Mouse (Mus musculus) kidney, adult 11 months (tissue): ENCODE measurements around the gene Cyp26c1.

Experiments used
- DNase-seq: peaks from one replicate; pipeline ENCODE4 v3.0.0; 2022

Gene Cyp26c1

DNA sequence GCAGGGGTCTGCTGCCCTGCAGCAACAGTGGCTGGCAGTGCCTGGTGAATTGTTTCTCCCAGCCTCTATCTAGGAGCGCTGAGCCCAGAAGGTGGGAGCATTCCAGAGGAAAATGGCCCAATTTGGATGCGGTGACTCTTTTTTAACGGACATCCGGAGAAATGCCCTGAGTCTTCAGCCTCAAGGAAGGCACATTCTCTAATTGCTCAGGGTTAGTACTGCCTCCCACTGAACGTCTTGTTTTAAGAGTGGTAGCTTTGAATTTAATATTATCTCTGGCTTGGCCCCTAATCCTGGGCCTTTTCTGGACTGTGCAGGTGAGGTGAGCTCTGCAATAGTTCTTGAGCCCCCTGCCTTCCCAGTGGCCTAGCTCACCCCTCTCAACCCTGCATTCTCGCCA is at the start of gene Cyp26c1:
TSS of gene Cyp26c1 (plus strand) at position 301 of the 400 bp plus-strand sequence.
- no peak for DNase-seq

DNA sequence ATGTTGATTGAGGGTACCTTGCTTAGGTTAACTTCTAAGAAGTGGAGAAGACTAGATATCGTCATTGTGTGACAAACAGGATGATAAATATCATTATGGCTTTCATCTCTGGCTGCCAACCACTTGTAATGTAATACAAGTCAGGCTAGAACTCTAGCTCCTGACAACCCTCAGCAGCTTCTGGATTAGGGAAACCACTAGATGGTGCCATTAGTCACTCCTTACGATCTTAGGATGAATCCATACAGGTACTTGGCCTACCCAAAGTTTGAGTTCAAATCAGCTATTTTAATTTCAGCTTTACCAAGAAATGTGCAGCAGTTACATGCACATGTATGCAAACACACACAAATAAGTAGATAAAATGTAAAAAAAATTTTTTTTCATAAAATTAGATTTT is 37.4 kb upstream of the Cyp26c1 start:
- DNase-seq = no peak

DNA sequence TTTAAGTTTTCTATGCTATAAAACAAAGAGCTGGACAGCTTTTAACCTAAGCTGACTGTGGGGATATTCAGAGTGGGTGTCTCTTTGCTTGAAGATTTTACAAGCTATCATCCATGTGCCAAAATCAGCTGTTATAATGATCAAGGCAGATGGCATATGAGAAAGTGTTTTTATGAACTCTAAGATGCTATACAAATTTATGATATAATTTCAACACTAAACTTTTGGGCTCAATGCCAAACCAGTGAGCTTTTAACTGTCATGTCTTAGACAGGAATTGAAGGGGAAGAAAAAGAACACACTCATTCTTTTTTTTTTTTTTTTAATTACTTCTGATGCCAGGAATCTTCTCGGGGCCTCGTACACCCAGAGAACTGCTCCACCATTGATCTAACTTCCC is 34.9 kb upstream of the Cyp26c1 start:
- DNase-seq = no peak

DNA sequence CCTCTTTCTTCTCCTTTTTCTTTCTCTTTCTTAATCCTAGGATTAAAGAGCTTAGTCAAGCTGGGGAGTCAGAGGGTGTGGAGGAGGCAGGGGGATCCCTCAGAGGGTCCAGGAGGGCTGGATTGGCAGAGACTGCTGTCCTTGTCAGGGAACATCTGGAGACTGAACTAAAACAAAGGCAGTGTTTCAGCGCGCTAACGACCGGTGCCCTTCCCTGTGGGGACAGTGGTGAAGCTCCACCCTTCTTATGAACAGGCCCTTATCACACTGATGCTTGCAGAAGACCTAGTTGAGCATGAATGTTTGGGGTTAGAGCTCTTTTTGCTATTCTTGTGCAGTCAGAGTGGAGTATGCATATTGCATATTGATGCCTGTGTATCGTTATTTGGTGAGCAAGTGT is 31.4 kb upstream of the Cyp26c1 start:
- no peak for DNase-seq

DNA sequence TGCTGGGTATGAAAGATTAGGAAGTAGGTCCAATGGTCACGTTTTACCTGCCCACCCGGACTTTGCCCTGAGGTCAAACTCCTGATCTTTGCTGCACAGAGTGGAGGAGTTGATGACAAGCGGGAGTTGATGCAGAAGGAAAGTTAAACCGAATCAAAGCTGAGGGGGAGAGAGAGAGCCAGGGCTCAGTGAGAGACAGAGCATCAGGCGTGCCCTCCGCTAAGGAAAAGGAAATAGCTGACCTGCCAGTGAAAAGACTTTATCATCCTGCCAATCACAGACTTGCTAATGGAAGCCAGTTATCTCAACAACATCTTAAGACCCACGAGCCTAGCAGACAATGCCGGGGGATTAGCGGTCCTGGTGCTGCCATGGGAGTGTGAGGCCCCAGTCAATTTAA is 28.9 kb upstream of the Cyp26c1 start:
- peak; percentile 68 for DNase-seq

DNA sequence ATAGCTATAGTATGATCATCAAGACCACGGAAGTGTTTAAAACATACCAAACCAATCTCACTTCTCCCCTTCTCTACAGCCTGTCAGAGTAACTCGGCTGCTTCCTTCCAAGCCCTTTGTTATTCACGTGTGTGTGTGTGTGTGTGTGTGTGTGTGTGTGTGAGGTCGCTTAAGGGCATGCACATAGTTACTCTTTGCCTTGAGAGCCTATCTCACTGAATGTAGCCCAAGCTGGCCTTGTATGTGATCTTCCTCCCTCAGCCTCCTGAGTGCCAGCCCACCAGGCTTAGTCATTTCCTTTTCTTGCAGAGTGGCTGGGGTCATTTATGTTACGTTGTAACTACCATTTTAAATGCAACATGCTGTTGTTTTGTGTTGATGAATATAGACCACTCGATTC is 20.1 kb upstream of the Cyp26c1 start:
- DNase-seq = no peak

DNA sequence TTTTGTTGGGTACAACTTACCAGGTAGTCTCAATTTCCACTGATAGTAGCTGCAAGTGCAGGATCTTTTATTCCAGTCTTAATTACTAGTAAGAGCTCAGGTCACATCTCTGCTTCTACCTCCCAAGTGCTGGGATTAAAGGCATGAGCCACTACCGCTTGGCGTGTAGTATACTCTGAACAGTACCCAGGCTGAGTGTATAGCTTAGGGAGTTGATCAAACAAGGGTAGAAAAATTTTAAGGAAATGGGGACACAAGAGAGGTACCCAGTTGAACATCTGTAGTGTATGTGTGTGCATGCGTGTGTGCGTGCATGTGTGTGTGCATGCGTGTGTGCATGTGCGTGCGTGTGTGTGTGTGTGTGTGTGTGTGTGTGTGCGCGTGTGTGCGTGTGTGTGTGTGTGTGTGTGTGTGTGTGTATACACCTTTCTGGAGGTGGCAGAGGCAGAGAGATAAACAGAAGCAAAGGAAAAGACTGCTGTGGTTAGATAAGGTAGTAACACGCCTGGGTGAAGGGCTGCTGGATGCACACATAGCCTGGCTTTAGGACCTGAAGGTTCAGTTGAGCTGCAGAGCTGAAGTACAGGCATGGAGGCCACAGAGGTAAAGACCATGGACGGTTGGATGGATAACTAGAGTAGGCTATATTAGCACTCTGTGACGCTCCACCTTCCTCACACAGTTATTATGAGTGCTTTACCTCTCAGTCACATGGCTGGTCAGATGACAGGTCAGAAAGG is 17.4 kb upstream of the Cyp26c1 start:
- no peak for DNase-seq

DNA sequence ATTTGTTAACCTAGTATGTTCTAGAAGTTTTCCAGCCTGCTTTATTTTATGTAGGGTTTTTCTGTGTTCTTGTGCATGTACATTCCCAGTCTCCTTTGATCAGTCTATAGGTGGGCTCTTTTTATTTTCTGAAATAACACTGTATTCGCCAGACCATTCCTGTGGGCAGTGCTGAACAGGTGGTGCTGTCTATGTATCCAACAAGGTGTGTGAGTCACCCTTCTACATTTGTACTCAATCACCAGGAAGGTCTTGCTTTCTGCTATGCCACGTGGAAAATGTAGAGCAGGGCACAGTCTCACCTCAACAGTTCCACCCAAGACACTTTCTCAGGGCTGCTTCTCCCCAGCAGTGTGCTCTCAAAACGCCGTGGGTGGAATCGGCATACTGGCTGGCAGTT is 16.7 kb upstream of the Cyp26c1 start:
- no peak for DNase-seq

DNA sequence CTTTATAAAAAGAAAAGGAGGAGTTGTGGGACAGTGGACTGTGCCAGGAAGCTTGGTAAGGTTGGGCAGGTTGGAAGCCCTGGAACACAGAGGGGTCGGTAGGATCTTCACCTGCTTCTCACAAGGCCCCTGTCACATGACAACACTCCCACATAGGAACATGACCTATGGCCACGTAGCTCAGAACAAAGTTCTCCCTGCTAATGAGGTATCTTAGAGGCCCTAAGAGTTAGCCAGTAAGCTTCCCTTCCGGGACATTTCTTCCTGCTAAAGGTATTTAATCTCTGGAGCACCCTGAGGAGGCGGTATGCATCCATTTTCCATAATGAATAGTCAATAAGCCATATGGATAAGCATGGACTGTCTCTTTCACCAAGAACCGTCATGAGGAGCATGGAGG is 15.9 kb upstream of the Cyp26c1 start:
- DNase-seq = no peak

DNA sequence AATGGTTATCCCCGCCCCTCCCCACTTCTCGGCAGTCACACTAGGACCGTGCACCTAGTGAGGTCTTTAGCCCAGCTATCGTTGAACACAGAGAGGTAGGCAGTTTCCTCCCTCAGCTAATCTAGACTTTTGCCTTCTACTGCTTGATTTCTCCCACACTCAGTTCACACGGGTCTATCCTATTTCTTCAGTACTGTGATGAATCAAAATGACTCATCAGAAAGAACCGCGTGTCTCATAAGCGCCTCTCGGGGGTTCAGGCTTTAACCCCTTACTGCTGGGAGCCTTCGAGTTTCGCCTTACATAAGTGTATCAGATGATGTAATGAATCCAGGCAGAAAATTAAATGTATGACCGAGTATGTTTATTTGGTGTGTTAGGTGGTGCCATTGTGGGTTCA is 12.0 kb upstream of the Cyp26c1 start:
- DNase-seq = no peak

DNA sequence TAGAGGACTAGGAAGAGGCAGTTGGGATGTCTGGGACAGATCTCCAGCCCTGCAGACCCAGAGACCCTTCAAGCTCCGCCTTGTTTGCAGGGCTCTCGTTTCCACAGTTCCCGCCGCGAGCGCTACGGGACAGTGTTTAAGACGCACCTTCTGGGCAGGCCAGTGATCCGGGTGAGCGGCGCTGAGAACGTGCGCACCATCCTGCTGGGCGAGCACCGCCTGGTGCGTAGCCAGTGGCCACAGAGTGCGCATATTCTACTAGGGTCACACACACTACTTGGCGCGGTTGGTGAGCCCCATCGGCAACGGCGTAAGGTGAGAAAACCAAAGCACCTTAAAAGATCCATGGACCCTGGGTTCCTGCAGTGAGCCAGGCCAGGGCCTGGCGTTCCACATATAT is 966 bp downstream of the Cyp26c1 start:
- DNase-seq = no peak

DNA sequence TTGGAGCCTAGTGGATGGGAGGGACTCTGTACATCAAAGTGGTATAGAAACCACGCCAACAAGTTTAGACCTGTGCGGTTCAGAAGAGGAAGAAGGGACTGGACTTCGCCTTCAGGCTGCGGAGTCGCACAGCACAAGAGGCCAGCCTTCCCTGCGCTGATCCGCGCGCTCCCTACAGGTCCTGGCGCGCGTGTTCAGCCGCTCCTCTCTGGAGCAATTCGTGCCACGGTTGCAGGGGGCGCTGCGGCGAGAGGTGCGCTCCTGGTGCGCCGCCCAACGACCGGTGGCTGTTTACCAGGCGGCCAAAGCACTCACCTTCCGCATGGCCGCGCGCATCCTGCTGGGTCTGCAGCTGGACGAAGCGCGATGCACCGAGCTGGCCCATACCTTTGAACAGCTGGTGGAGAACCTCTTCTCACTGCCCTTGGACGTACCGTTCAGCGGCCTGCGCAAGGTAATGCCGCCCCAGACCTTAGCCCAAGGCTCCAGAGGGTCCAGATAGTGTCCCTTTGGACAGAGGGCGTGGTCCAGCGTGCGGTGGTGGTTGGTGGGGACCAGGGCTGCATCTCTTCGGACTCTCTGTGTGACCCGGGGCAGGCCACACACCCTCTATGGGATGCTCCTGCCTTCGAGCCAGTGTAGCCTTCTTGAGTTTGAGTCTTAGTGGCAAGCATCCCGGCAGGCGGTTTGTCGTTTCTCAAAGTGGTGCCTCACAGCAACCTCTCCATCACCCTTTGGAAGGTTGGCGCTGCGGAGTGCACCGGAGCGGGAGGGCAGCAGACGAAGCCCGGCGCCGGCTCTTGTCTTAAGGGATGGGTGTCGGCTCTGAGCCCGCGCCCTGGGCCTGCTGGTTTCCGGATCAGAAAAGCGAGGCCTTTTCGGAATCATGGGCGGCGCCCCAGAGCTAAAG is 1.8 kb downstream of the Cyp26c1 start:
- no peak for DNase-seq

DNA sequence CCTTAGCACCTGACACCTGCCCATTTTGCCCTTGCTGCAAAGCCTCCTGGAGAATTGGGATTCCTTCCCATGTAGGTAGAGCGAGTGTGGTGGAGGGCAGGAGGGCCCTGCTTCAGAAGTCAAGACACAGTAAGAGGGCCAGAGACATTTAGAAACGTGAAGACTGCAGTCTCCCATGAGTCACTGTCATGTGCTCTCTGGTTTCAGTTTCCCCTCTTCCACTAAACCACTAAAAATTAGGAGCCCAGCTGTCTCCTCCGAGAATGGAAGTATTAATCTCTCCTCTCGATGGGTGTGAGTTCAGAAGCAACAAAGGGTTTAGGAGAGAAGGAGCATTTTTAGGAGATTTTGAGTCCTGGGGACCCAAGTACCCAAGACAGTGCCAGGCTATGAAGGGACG is 4.1 kb downstream of the Cyp26c1 start:
- DNase-seq = no peak

DNA sequence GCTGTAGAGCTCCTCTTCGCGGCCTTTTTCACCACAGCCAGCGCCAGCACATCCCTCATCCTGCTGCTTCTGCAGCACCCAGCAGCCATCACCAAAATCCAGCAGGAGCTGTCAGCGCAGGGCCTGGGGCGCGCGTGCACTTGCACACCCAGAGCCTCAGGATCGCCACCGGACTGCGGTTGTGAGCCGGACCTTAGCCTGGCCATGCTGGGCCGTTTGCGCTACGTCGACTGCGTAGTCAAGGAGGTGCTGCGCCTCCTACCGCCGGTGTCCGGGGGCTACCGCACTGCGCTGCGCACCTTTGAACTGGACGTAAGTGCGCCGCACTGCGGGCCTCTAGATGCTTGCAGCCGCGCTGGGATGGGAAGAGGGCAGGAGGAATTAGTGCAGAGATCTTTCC is 5.3 kb downstream of the Cyp26c1 start:
- no peak for DNase-seq

DNA sequence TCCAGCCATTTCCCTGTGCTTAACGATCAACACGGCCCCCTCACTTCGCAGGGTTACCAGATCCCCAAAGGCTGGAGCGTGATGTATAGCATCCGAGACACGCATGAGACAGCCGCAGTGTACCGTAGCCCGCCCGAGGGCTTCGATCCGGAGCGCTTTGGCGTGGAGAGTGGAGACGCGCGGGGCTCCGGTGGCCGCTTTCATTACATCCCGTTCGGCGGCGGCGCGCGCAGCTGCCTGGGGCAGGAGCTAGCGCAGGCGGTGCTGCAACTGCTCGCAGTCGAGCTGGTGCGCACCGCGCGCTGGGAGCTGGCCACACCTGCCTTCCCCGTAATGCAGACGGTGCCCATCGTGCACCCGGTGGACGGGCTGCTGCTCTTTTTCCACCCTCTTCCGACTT is 7.5 kb downstream of the Cyp26c1 start:
- DNase-seq = no peak

DNA sequence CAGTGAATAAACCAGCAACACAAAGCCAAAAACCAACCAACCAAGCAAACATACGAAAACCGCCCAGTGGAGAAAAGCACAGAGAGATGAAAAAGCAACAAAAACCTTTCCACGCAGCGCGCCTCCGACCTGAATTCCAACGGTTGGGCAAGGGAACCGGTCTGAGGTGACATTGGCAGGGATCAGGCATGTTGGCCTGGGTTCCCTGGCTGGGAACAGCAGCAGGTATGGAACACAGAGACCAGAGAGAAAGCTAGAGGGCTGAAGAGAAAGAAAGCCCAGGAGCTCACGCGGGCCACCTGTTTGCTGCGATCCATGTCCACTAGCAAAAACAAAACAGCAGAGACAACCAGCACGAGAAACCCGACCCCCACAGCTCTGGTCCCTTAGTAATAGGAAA is 9.8 kb downstream of the Cyp26c1 start:
- DNase-seq = no peak

DNA sequence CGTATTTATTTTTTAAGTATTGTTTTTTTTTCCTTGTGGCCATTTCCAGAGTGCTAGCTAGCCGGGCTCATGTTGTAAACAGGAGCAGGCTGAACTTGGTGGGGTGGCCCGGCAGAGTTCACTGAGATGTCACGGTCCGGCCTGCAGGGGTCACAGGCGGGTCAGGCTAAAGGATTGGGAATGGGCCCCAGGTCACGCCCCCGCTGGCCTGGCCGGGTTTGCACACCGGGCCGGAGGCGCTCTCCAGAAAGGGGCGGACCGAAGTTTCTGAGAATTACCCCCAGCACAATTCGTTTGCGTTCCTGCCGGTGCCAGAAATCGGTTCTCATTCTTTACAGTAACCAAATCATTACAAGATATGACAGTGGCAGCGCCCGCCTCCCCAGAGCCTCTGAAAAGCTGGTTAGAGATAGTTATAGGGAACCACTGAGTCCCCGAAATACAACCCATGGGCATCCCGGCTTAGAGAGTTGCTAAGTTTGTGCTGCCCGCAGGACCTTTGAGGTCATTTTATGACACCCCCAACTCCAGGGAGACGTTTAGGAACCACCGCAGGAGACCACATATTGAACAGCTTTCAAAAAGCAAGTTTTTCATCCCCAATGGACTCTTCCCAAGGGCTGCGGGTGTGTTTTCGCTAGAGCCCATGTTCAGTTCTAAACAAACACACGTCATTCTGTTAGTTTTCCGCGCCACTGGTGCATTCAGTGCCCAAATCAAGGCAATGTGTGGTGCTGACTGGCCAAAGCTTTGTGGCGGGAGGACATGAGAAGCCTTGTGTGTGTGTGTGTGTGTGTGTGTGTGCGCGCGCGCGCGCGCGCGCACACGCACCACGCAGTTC is 10.6 kb downstream of the Cyp26c1 start:
- DNase-seq = no peak

DNA sequence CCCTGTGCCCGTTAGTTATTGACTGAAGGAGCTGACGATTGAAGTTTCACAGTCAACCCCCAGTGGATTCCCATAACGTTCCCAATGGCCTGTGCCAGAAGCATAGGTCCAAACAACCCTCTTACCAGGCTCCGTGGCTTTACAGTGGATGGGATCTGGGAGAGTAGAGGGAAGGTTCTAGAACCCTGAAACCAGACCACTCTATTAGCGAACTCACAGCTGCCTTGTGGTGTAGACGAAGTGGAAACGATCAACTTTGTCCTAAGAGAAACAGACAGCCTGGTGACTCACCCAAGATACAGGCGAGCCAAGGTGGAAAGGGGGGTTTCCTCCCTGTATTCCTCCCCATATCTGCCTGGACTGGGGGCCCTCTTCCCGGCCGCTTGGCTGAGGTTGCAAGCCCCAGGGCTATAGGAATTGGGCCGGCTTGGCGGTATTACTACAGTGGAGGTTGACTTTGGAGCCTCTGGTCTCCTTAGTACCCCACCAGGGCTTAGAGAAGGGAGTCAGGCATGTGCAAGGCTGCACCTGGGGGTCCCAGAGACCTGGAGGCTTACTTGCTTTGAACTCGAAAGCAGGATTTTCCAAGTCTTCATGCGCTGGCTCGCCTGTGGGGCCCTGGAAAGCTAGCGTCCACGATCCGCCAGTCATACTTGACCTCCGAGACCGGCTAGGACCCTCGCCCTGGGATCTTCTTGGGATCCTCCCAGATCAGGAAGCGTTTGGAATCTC is 11.4 kb downstream of the Cyp26c1 start:
- no peak for DNase-seq

DNA sequence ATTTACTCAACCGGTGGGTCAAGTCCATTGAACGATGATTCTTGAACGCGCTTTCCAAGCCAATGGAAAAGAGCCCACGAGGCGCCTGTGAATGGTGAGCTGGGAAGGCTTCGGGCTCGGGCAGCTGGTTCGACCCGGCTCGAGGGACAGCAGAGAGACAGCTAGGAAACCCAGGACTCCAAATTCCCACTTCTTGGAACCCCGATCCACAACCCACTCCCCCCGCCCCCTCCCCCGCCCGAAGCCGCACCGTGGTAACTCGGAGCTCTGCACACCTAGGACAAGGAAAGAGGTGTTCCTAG is 11.9 kb downstream of the Cyp26c1 start:
- no peak for DNase-seq

DNA sequence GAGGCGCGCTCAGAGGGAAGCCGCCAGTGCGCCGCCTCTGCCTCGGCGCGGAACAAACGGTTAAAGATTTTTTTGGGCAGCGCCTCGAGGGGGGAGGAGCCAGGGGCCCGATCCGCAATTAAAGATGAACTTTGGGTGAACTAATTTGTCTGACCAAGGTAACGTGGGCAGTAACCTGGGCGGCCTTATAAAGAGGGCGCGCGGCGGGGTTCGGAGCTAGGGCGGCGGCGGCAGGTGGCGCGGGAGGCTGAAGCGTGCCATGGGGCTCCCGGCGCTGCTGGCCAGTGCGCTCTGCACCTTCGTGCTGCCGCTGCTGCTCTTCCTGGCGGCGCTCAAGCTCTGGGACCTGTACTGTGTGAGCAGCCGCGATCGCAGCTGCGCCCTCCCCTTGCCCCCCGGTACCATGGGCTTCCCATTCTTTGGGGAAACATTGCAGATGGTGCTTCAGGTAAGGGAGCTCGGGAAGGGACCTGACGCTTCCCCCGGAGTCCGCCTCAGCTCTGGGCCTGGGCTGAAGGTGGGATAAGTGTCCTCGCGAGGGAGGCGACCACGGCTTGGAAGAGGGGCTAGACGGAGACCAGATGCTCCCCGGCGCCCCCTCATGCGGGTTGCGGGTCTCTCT is 12.4 kb downstream of the Cyp26c1 start, which contains the start of gene Cyp26a1:
TSS of gene Cyp26a1 (plus strand) at position 148 of the 622 bp plus-strand sequence.
- no peak for DNase-seq

DNA sequence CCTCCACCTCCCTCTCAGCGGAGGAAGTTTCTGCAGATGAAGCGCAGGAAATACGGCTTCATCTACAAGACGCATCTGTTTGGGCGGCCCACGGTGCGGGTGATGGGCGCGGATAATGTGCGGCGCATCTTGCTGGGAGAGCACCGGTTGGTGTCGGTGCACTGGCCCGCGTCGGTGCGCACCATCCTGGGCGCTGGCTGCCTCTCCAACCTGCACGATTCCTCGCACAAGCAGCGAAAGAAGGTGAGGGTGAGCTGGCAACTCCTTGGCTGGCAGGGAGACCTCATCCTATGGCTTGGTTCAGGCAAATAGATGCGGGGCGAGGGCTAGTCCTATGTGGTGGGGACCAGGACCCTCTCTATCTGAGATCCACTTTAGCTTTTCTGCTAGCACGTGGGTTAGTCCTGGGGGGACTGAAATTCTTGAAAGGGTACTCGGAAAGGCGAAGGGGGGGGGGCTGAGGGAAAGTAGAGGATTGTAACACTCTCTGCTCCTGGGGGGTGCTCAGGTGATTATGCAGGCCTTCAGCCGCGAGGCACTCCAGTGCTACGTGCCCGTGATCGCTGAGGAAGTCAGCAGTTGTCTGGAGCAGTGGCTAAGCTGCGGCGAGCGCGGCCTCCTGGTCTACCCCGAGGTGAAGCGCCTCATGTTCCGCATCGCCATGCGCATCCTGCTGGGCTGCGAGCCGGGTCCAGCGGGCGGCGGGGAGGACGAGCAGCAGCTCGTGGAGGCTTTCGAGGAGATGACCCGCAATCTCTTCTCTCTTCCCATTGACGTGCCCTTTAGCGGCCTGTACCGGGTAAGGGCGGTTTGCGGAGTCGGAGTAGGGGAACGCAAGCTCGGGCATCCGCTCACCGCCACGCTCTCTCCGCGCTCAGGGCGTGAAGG is 13.1 kb downstream of the Cyp26c1 start:
- DNase-seq = no peak
